Mouse (Mus musculus) heart, postnatal 0 days (tissue): ENCODE measurements around the gene Adra2b. TPM values are rescaled to one million over a fixed set of nuclear protein-coding genes. Genes with fewer than 3 reads are reported as not detected.

Experiments used
- ATAC-seq: fragments of 200-750 bp; cut with Nextera tagmentation; 2 replicates; pipeline ENCODE4 v1.8.0; 2017; ENCODE audit warnings: low read depth, moderate number of reproducible peaks, moderate library complexity; ENCODE audit not compliant: insufficient read depth
- DNase-seq: peaks from one replicate; pipeline ENCODE4 v3.0.0-alpha.2; 2016; ENCODE audit warnings: low spot score
- H3K27ac ChIP-seq: fragments of 300-500 bp; sonication (generic); 2 replicates; pipeline ENCODE4 v1.5.1; 2014; ENCODE audit warnings: low read depth, mild to moderate bottlenecking
- H3K27me3 ChIP-seq: fragments of 300-500 bp; sonication (generic); 2 replicates; pipeline ENCODE4 v1.6.1; 2014; ENCODE audit warnings: low read length, mixed read lengths; ENCODE audit not compliant: control insufficient read depth, insufficient read depth
- H3K36me3 ChIP-seq: fragments of 300-500 bp; sonication (generic); replicated peaks from 2 replicates; pipeline ENCODE4 v1.6.1; 2014; ENCODE audit warnings: low read length, mixed read lengths; ENCODE audit not compliant: control insufficient read depth, insufficient read depth
- H3K4me1 ChIP-seq: fragments of 300-500 bp; sonication (generic); 2 replicates; pipeline ENCODE4 v1.6.1; 2014; ENCODE audit warnings: antibody characterized with exemption; ENCODE audit not compliant: control insufficient read depth, insufficient read depth
- H3K4me2 ChIP-seq: fragments of 300-500 bp; sonication (generic); 2 replicates; pipeline ENCODE4 v1.6.1; 2014; ENCODE audit warnings: low read depth, mild to moderate bottlenecking, low read length, moderate library complexity
- H3K4me3 ChIP-seq: fragments of 300-500 bp; sonication (generic); 2 replicates; pipeline ENCODE4 v1.5.1; 2014; ENCODE audit warnings: low read depth, low read length
- H3K9ac ChIP-seq: fragments of 300-500 bp; sonication (generic); replicated peaks from 2 replicates; pipeline ENCODE4 v1.6.1; 2014; ENCODE audit warnings: low read depth, low read length, mixed read lengths
- H3K9me3 ChIP-seq: fragments of 300-500 bp; sonication (generic); replicated peaks from 2 replicates; pipeline ENCODE4 v1.6.1; 2016; ENCODE audit warnings: low read length; ENCODE audit not compliant: control insufficient read depth
- CTCF ChIP-seq: IDR thresholded peaks from 2 replicates; pipeline ENCODE4 v1.5.1; 2016; ENCODE audit warnings: antibody characterized with exemption, control low read depth, low read depth
- EP300 ChIP-seq: IDR thresholded peaks from 2 replicates; pipeline ENCODE4 v1.6.1; 2016; ENCODE audit warnings: antibody characterized with exemption, low read depth
- WGBS: fragments of 180-500 bp; shearing (Covaris S2); extraction: QIAGEN DNeasy Blood & Tissue Kit; methylation state at CpG from one replicate; pipeline ENCODE4 v1.1.7; 2014; 5-methylcytosine and 5-hydroxymethylcytosine counted together
- polyA plus RNA-seq: library from polyadenylated mRNA; unstranded; fragments of >200 nt; fragmentation: Nextera tagmentation; extraction: Ambion mirVana; gene quantifications from 2 replicates; pipeline ENCODE4 v1.2.1, GENCODE M21; 2015
- total RNA-seq: library from RNA; depleted of rRNA; stranded (reverse); fragments of >200 nt; gene quantifications from 2 replicates; pipeline ENCODE4 v1.2.3, GENCODE M21; 2014; ENCODE audit warnings: low replicate concordance; rRNA removed

The Adra2b gene
- total and polyA plus RNA-seq, 2 experiments from 2014 or later, result 0.67 to 1.1 TPM

DNA sequence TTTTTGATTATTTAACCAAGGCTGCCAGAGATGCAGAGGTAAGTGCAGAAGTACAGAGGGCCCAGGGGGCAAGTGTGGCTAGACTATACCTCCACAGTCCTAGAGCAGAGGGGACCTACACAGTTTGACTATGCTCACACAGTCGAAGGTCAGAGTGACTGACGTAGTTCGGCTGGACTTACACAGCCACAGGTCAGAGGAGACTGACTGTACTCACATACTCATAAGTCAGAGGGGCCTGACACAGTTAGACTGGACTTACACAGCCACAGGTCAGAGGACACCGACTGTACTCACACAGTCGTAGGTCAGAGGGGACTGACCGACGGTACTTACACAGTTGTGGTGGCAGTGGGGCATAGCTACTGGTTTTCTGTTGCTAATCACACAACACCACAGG, 35.7 kb downstream of the Adra2b start:
- no peak overlapping the region for H3K4me2 ChIP-seq
- no peaks in the 10 kb centered on the region for H3K27me3 ChIP-seq
- WGBS, result 91% methylated on average over 7 of the region's 7 CpGs
- H3K36me3 ChIP-seq, result no peaks in the 10 kb centered on the region
- H3K27ac ChIP-seq, result no peak overlapping the region
- H3K4me1 ChIP-seq, result peaks cover 6% of the 10 kb centered on the region; the same call in 1 of the 2 replicates
- TF ChIP-seq CTCF, result no peak
- no peak for TF ChIP-seq EP300
- DNase-seq (no peak), ATAC-seq (no peak)
- no peak overlapping the region for H3K9ac ChIP-seq
- no peaks in the 10 kb centered on the region for H3K9me3 ChIP-seq
- H3K4me3 ChIP-seq, result no peak overlapping the region

DNA sequence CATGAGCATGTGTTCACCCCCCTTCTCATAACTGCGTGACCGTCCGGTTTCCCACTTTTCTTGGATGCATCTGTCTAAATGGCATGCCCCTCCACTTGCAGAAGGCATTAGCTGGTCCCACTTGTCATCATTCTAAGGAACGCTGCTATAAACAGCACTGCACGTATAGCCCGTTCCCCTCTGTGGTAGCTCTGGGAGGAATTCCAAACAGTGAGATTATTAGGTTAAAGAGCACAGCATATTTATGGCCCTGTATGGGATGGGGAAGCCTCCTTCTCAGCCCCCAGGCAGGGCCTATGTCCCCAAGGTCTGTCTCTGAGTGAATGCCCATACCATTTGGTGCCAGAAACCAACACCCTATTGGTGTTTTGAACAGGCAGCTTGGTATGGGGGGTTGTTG, 48.1 kb downstream of the Adra2b start:
- 48% methylated on average over 6 of the region's 6 CpGs for WGBS
- Histone ChIP-seq H3K9me3 (no peaks in the 10 kb centered on the region), H3K9ac (no peak overlapping the region), H3K27me3 (0 out of 2 replicates have a peak, but pooled peaks cover under 1% of the 10 kb centered on the region), H3K4me2 (no peak overlapping the region), H3K27ac (no peak overlapping the region), H3K4me1 (peaks cover 11% of the 10 kb centered on the region), H3K4me3 (no peak overlapping the region), H3K36me3 (no peaks in the 10 kb centered on the region)
- ATAC-seq (peak; percentile 68), DNase-seq (no peak)
- TF ChIP-seq CTCF, result no peak
- no peak for TF ChIP-seq EP300

- H3K4me2 ChIP-seq, result no peak overlapping the region
- no peak for DNase-seq
- no peak overlapping the region for H3K4me3 ChIP-seq
- H3K4me1 ChIP-seq, result peaks cover 9% of the 10 kb centered on the region
- 63% methylated on average over 10 of the region's 10 CpGs for WGBS
- H3K27me3 ChIP-seq, result 0 out of 2 replicates have a peak, but pooled peaks cover 3% of the 10 kb centered on the region
- no peak for ATAC-seq
- H3K9ac ChIP-seq, result no peak overlapping the region
- H3K9me3 ChIP-seq, result no peaks in the 10 kb centered on the region
- no peaks in the 10 kb centered on the region for H3K36me3 ChIP-seq
- H3K27ac ChIP-seq, result no peak overlapping the region
- TF ChIP-seq CTCF (no peak), EP300 (no peak)
Observed at GRCm38 (mm10) chr2:127415806-127416205, 52.8 kb downstream of the Adra2b start.

- H3K4me3 ChIP-seq, result no peak overlapping the region
- no peaks in the 10 kb centered on the region for H3K9me3 ChIP-seq
- no peaks in the 10 kb centered on the region for H3K4me1 ChIP-seq
- TF ChIP-seq EP300 (no peak), CTCF (no peak)
- 0 out of 2 replicates have a peak, but pooled peaks cover 3% of the 10 kb centered on the region for H3K27me3 ChIP-seq
- DNase-seq, result no peak
- WGBS, result 54% methylated on average over 3 of the region's 3 CpGs
- H3K4me2 ChIP-seq, result no peak overlapping the region
- H3K27ac ChIP-seq, result no peak overlapping the region
- no peak for ATAC-seq
- H3K9ac ChIP-seq, result no peak overlapping the region
- H3K36me3 ChIP-seq, result no peaks in the 10 kb centered on the region
Observed at GRCm38 (mm10) chr2:127416706-127417105, 53.7 kb downstream of the Adra2b start.

Other genes starting within 250 kb of the Adra2b start
- gene Ncaph, start 229.3 kb upstream of the Adra2b start, total RNA-seq, result 17.0 and 33.4 TPM in 2 replicates
- gene Ncaph, start 229.3 kb upstream of the Adra2b start, polyA plus RNA-seq, result 14.7 and 15.6 TPM in 2 replicates
- gene Itpripl1, start 219.8 kb upstream of the Adra2b start, total RNA-seq, result 9.4 and 13.6 TPM in 2 replicates
- gene Itpripl1, start 219.8 kb upstream of the Adra2b start, polyA plus RNA-seq, result 9.8 and 10.2 TPM in 2 replicates
- 0.27 TPM in 1 of 2 replicates, not detected in the other for gene 1810024B03Rik, start 154.9 kb upstream of the Adra2b start, total RNA-seq
- 1.6 and 1.9 TPM in 2 replicates for gene 1810024B03Rik, start 154.9 kb upstream of the Adra2b start, polyA plus RNA-seq
- gene Snrnp200, start 154.8 kb upstream of the Adra2b start, total RNA-seq, result 60.0 and 62.2 TPM in 2 replicates
- 33.3 and 36.7 TPM in 2 replicates for gene Snrnp200, start 154.8 kb upstream of the Adra2b start, polyA plus RNA-seq
- 38.0 and 65.9 TPM in 2 replicates for gene Ciao1, start 115.4 kb upstream of the Adra2b start, total RNA-seq
- gene Ciao1, start 115.4 kb upstream of the Adra2b start, polyA plus RNA-seq, result 53.7 and 59.5 TPM in 2 replicates
- 48.2 and 75.3 TPM in 2 replicates for gene Tmem127, start 115.3 kb upstream of the Adra2b start, total RNA-seq
- 21.2 and 22.1 TPM in 2 replicates for gene Tmem127, start 115.3 kb upstream of the Adra2b start, polyA plus RNA-seq
- gene Stard7, start 93.0 kb upstream of the Adra2b start, total RNA-seq, result 228 and 244 TPM in 2 replicates
- 109 and 123 TPM in 2 replicates for gene Stard7, start 93.0 kb upstream of the Adra2b start, polyA plus RNA-seq
- 6.8 and 13.8 TPM in 2 replicates for gene Dusp2, start 27.0 kb upstream of the Adra2b start, total RNA-seq
- gene Dusp2, start 27.0 kb upstream of the Adra2b start, polyA plus RNA-seq, result 5.1 and 7.3 TPM in 2 replicates
- gene Astl, start 24.6 kb upstream of the Adra2b start, total RNA-seq, result not detected in 2 replicates
- gene Astl, start 24.6 kb upstream of the Adra2b start, polyA plus RNA-seq, result not detected in 2 replicates
- 0.04 and 0.08 TPM in 2 replicates for gene Gpat2, start 62.0 kb downstream of the Adra2b start, total RNA-seq
- gene Gpat2, start 62.0 kb downstream of the Adra2b start, polyA plus RNA-seq, result 0.04 and 0.20 TPM in 2 replicates
- gene Fahd2a, start 81.4 kb downstream of the Adra2b start, total RNA-seq, result 30.3 and 58.0 TPM in 2 replicates
- gene Fahd2a, start 81.4 kb downstream of the Adra2b start, polyA plus RNA-seq, result 37.9 and 43.3 TPM in 2 replicates
- 3.5 and 7.9 TPM in 2 replicates for gene Kcnip3, start 158.9 kb downstream of the Adra2b start, total RNA-seq
- 0.20 and 0.40 TPM in 2 replicates for gene Kcnip3, start 158.9 kb downstream of the Adra2b start, polyA plus RNA-seq
- 0.04 and 6.0 TPM in 2 replicates for gene Prom2, start 178.3 kb downstream of the Adra2b start, total RNA-seq
- gene Prom2, start 178.3 kb downstream of the Adra2b start, polyA plus RNA-seq, result 0.03 and 0.08 TPM in 2 replicates
- 0.69 and 3.6 TPM in 2 replicates for gene Zfp661, start 223.9 kb downstream of the Adra2b start, total RNA-seq
- gene Zfp661, start 223.9 kb downstream of the Adra2b start, polyA plus RNA-seq, result 1.4 and 1.6 TPM in 2 replicates
- gene Mrps5, start 224.0 kb downstream of the Adra2b start, total RNA-seq, result 48.8 and 109 TPM in 2 replicates
- gene Mrps5, start 224.0 kb downstream of the Adra2b start, polyA plus RNA-seq, result 150 and 156 TPM in 2 replicates